Mouse (Mus musculus) hindbrain, embryonic 15.5 days (tissue): ENCODE measurements at regions not wholly inside any gene's neighbourhood (a gene's known extent, or its start where the extent isn't known, plus 50 kb on each side); places are given as distances from the start of the nearest gene placed in this dataset.

Source experiments
- ATAC-seq: fragments of 200-750 bp; cut with Nextera tagmentation; 2 replicates; pipeline ENCODE4 v1.8.0; 2017; ENCODE audit warnings: low read depth, moderate number of reproducible peaks, moderate TSS enrichment; ENCODE audit not compliant: low FRiP score
- H3K27ac ChIP-seq: fragments of 300-500 bp; sonication (generic); replicated peaks from 2 replicates; pipeline ENCODE4 v1.5.1; 2015; ENCODE audit warnings: mild to moderate bottlenecking, inconsistent platforms
- H3K27me3 ChIP-seq: fragments of 300-500 bp; sonication (generic); 2 replicates; pipeline ENCODE4 v1.6.1; 2015; ENCODE audit warnings: control low read depth, inconsistent platforms
- H3K36me3 ChIP-seq: fragments of 300-500 bp; sonication (generic); 2 replicates; pipeline ENCODE4 v1.6.1; 2015; ENCODE audit warnings: control low read depth, inconsistent platforms
- H3K4me1 ChIP-seq: fragments of 300-500 bp; sonication (generic); replicated peaks from 2 replicates; pipeline ENCODE4 v1.6.1; 2015; ENCODE audit warnings: control low read depth, inconsistent platforms
- H3K4me2 ChIP-seq: fragments of 300-500 bp; sonication (generic); 2 replicates; pipeline ENCODE4 v1.6.1; 2015; ENCODE audit warnings: moderate library complexity, mild to moderate bottlenecking, inconsistent platforms
- H3K4me3 ChIP-seq: fragments of 300-500 bp; sonication (generic); 2 replicates; pipeline ENCODE4 v1.5.1; 2015; ENCODE audit warnings: mild to moderate bottlenecking, inconsistent platforms
- H3K9ac ChIP-seq: fragments of 300-500 bp; sonication (generic); 2 replicates; pipeline ENCODE4 v1.6.1; 2015; ENCODE audit warnings: inconsistent platforms
- H3K9me3 ChIP-seq: fragments of 300-500 bp; sonication (generic); 2 replicates; pipeline ENCODE4 v1.6.1; 2016; ENCODE audit warnings: control low read depth, inconsistent platforms
- WGBS: fragments of 180-500 bp; shearing (Covaris S2); methylation state at CpG from one replicate; pipeline ENCODE4 v1.1.7; 2015; 5-methylcytosine and 5-hydroxymethylcytosine counted together

- no peak overlapping the region for H3K9ac ChIP-seq
- H3K27me3 ChIP-seq = no peaks in the 10 kb centered on the region
- ATAC-seq = no peak
- no peaks in the 10 kb centered on the region for H3K9me3 ChIP-seq
- H3K4me1 ChIP-seq = no peaks in the 10 kb centered on the region
- H3K4me3 ChIP-seq = no peak overlapping the region
- H3K36me3 ChIP-seq = no peaks in the 10 kb centered on the region
- no peak overlapping the region for H3K4me2 ChIP-seq
- WGBS = 72% methylated on average over 6 of the region's 6 CpGs
- no peak overlapping the region for H3K27ac ChIP-seq
These were observed 118.9 kb upstream of the Serpine2 start for GRCm38 (mm10) chr1:79979863-79980262.

GRCm38 (mm10) chr1:79978156-79978555 is 117.2 kb upstream of the Serpine2 start:
- Histone ChIP-seq H3K9me3 (no peaks in the 10 kb centered on the region), H3K27me3 (no peaks in the 10 kb centered on the region), H3K4me2 (no peak overlapping the region), H3K4me3 (no peak overlapping the region), H3K9ac (no peak overlapping the region), H3K36me3 (no peaks in the 10 kb centered on the region), H3K4me1 (no peaks in the 10 kb centered on the region), H3K27ac (no peak overlapping the region)
- ATAC-seq = no peak
- WGBS = 87% methylated on average over 5 of the region's 5 CpGs

GRCm38 (mm10) chr1:79956121-79956520 is 95.1 kb upstream of the Serpine2 start:
- Histone ChIP-seq H3K4me3 (no peak overlapping the region), H3K9me3 (no peaks in the 10 kb centered on the region), H3K27me3 (no peaks in the 10 kb centered on the region), H3K9ac (no peak overlapping the region), H3K27ac (no peak overlapping the region), H3K4me2 (no peak overlapping the region), H3K4me1 (no peaks in the 10 kb centered on the region; the same call in 1 of the 2 replicates), H3K36me3 (no peaks in the 10 kb centered on the region)
- ATAC-seq = peak; percentile 54
- WGBS = 50% methylated on average over 1 of the region's 1 CpGs

GRCm38 (mm10) chr1:79944231-79944630 is 83.3 kb upstream of the Serpine2 start:
- Histone ChIP-seq H3K27ac (no peak overlapping the region), H3K4me3 (no peak overlapping the region), H3K4me1 (no peaks in the 10 kb centered on the region), H3K9me3 (no peaks in the 10 kb centered on the region), H3K27me3 (no peaks in the 10 kb centered on the region), H3K9ac (no peak overlapping the region), H3K36me3 (no peaks in the 10 kb centered on the region), H3K4me2 (no peak overlapping the region)
- ATAC-seq = no peak
- WGBS = 80% methylated on average over 4 of the region's 4 CpGs

- Histone ChIP-seq H3K4me2 (no peak overlapping the region), H3K27ac (no peak overlapping the region), H3K4me3 (no peak overlapping the region), H3K36me3 (no peaks in the 10 kb centered on the region), H3K27me3 (no peaks in the 10 kb centered on the region), H3K4me1 (no peaks in the 10 kb centered on the region), H3K9ac (no peak overlapping the region), H3K9me3 (no peaks in the 10 kb centered on the region)
- no peak for ATAC-seq
- WGBS = 81% methylated on average over 5 of the region's 5 CpGs
These were observed 71.5 kb upstream of the Serpine2 start for GRCm38 (mm10) chr1:79932435-79932834.

GRCm38 (mm10) chr1:79927740-79928139 is 66.8 kb upstream of the Serpine2 start:
- H3K27ac ChIP-seq = no peak overlapping the region
- H3K9me3 ChIP-seq = no peaks in the 10 kb centered on the region
- H3K4me2 ChIP-seq = no peak overlapping the region
- no peaks in the 10 kb centered on the region for H3K27me3 ChIP-seq
- WGBS = 65% methylated on average over 2 of the region's 2 CpGs
- H3K9ac ChIP-seq = no peak overlapping the region
- H3K4me1 ChIP-seq = no peaks in the 10 kb centered on the region
- ATAC-seq = no peak
- H3K36me3 ChIP-seq = no peaks in the 10 kb centered on the region
- H3K4me3 ChIP-seq = no peak overlapping the region

- Histone ChIP-seq H3K4me3 (no peak overlapping the region), H3K36me3 (no peaks in the 10 kb centered on the region), H3K9ac (no peak overlapping the region), H3K4me2 (no peak overlapping the region), H3K4me1 (no peaks in the 10 kb centered on the region), H3K27ac (no peak overlapping the region), H3K9me3 (no peaks in the 10 kb centered on the region), H3K27me3 (no peaks in the 10 kb centered on the region)
- 68% methylated on average over 1 of the region's 1 CpGs for WGBS
- no peak for ATAC-seq
These were observed 64.8 kb upstream of the Serpine2 start for GRCm38 (mm10) chr1:79925776-79926175.

- H3K4me2 ChIP-seq = no peak overlapping the region
- H3K27me3 ChIP-seq = no peaks in the 10 kb centered on the region
- H3K36me3 ChIP-seq = no peaks in the 10 kb centered on the region
- H3K9me3 ChIP-seq = no peaks in the 10 kb centered on the region
- H3K9ac ChIP-seq = no peak overlapping the region
- H3K4me3 ChIP-seq = no peak overlapping the region
- H3K4me1 ChIP-seq = no peaks in the 10 kb centered on the region
- no peak for ATAC-seq
- no peak overlapping the region for H3K27ac ChIP-seq
- WGBS = 78% methylated on average over 3 of the region's 3 CpGs
These were observed 60.9 kb upstream of the Serpine2 start for GRCm38 (mm10) chr1:79921890-79922289.

- H3K36me3 ChIP-seq = no peaks in the 10 kb centered on the region
- H3K4me2 ChIP-seq = no peak overlapping the region
- H3K4me1 ChIP-seq = no peaks in the 10 kb centered on the region
- H3K27ac ChIP-seq = no peak overlapping the region
- no peaks in the 10 kb centered on the region for H3K27me3 ChIP-seq
- no peak overlapping the region for H3K4me3 ChIP-seq
- H3K9me3 ChIP-seq = no peaks in the 10 kb centered on the region
- WGBS = 94% methylated on average over 3 of the region's 3 CpGs
- H3K9ac ChIP-seq = no peak overlapping the region
- ATAC-seq = no peak
These were observed 60.4 kb upstream of the Serpine2 start for GRCm38 (mm10) chr1:79921333-79921732.

- Histone ChIP-seq H3K4me1 (no peaks in the 10 kb centered on the region), H3K9me3 (no peaks in the 10 kb centered on the region), H3K4me3 (no peak overlapping the region), H3K36me3 (no peaks in the 10 kb centered on the region), H3K9ac (no peak overlapping the region), H3K4me2 (no peak overlapping the region), H3K27me3 (no peaks in the 10 kb centered on the region), H3K27ac (no peak overlapping the region)
- WGBS = 68% methylated on average over 7 of the region's 7 CpGs
- ATAC-seq = no peak
These were observed 56.6 kb upstream of the Serpine2 start for GRCm38 (mm10) chr1:79917426-79918150.
